Mouse (Mus musculus): Measurements from ENCODE around the gene Guf1.

Gene Guf1

GRCm38 (mm10) chr5:69556628-69557403 is at the start of gene Guf1:
Gene Guf1, plus strand, starts transcription at chr5:69556923.
- in situ Hi-C loops (cut with MboI; ENCODE audit: low pct_unique_long_range_greater_than_20kb in 1 of 2, low sequenced_read_pairs in 2 of 2, unreplicated experiment in 1 of 2): no loop called here

- in situ Hi-C loops (cut with MboI; ENCODE audit: low pct_unique_long_range_greater_than_20kb in 1 of 2, low sequenced_read_pairs in 2 of 2, unreplicated experiment in 1 of 2): loop anchor here in 1 of 2 experiments (25.0 kb wide), 1 partner anchor 170 kb away; the partner anchor contains the start of gene Kctd8
Observed at GRCm38 (mm10) chr5:69507045-69507444, 49.7 kb upstream of the Guf1 start.

GRCm38 (mm10) chr5:69511631-69512030 is 45.1 kb upstream of the Guf1 start:
- in situ Hi-C loops (cut with MboI; ENCODE audit: low pct_unique_long_range_greater_than_20kb in 1 of 2, low sequenced_read_pairs in 2 of 2, unreplicated experiment in 1 of 2): loop anchor here in 1 of 2 experiments (25.0 kb wide), 1 partner anchor 174 kb away; the partner anchor contains the start of gene Kctd8

GRCm38 (mm10) chr5:69512203-69512602 is 44.5 kb upstream of the Guf1 start:
- in situ Hi-C loops (cut with MboI; ENCODE audit: low pct_unique_long_range_greater_than_20kb in 1 of 2, low sequenced_read_pairs in 2 of 2, unreplicated experiment in 1 of 2): loop anchor here in 1 of 2 experiments (25.0 kb wide), 1 partner anchor 175 kb away; the partner anchor contains the start of gene Kctd8

GRCm38 (mm10) chr5:69520661-69521278 is 36.0 kb upstream of the Guf1 start:
- in situ Hi-C loops (cut with MboI; ENCODE audit: low pct_unique_long_range_greater_than_20kb in 1 of 2, low sequenced_read_pairs in 2 of 2, unreplicated experiment in 1 of 2): loop anchor here in 1 of 2 experiments (25.0 kb wide), 1 partner anchor 183 kb away; the partner anchor contains the start of gene Kctd8

- in situ Hi-C loops (cut with MboI; ENCODE audit: low pct_unique_long_range_greater_than_20kb in 1 of 2, low sequenced_read_pairs in 2 of 2, unreplicated experiment in 1 of 2): loop anchor here in 1 of 2 experiments (25.0 kb wide), 1 partner anchor 185 kb away; the partner anchor contains the start of gene Kctd8
Observed at GRCm38 (mm10) chr5:69522064-69522463, 34.7 kb upstream of the Guf1 start.

GRCm38 (mm10) chr5:69523944-69524343 is 32.8 kb upstream of the Guf1 start:
- in situ Hi-C loops (cut with MboI; ENCODE audit: low pct_unique_long_range_greater_than_20kb in 1 of 2, low sequenced_read_pairs in 2 of 2, unreplicated experiment in 1 of 2): loop anchor here in 1 of 2 experiments (25.0 kb wide), 1 partner anchor 187 kb away; the partner anchor contains the start of gene Kctd8

- in situ Hi-C loops (cut with MboI; ENCODE audit: low pct_unique_long_range_greater_than_20kb in 1 of 2, low sequenced_read_pairs in 2 of 2, unreplicated experiment in 1 of 2): no loop called here
Observed at GRCm38 (mm10) chr5:69541680-69542079, 15.0 kb upstream of the Guf1 start.

GRCm38 (mm10) chr5:69542489-69542888 is 14.2 kb upstream of the Guf1 start, which contains the start of gene Yipf7:
Gene Yipf7, minus strand, starts transcription at chr5:69542648.
- in situ Hi-C loops (cut with MboI; ENCODE audit: low pct_unique_long_range_greater_than_20kb in 1 of 2, low sequenced_read_pairs in 2 of 2, unreplicated experiment in 1 of 2): no loop called here

GRCm38 (mm10) chr5:69557404-69557935 is 747 bp downstream of the Guf1 start:
- in situ Hi-C loops (cut with MboI; ENCODE audit: low pct_unique_long_range_greater_than_20kb in 1 of 2, low sequenced_read_pairs in 2 of 2, unreplicated experiment in 1 of 2): no loop called here

- in situ Hi-C loops (cut with MboI; ENCODE audit: low pct_unique_long_range_greater_than_20kb in 1 of 2, low sequenced_read_pairs in 2 of 2, unreplicated experiment in 1 of 2): no loop called here
Observed at GRCm38 (mm10) chr5:69591640-69592461, 35.1 kb downstream of the Guf1 start, which contains the start of gene Gnpda2. Gene Gnpda2, minus strand, starts transcription at chr5:69592340.

- in situ Hi-C loops (cut with MboI; ENCODE audit: low pct_unique_long_range_greater_than_20kb in 1 of 2, low sequenced_read_pairs in 2 of 2, unreplicated experiment in 1 of 2): no loop called here
Observed at GRCm38 (mm10) chr5:69601027-69601426, 44.3 kb downstream of the Guf1 start.

- in situ Hi-C loops (cut with MboI; ENCODE audit: low pct_unique_long_range_greater_than_20kb in 1 of 2, low sequenced_read_pairs in 2 of 2, unreplicated experiment in 1 of 2): no loop called here
Observed at GRCm38 (mm10) chr5:69613209-69613796, 56.6 kb downstream of the Guf1 start.

- in situ Hi-C loops (cut with MboI; ENCODE audit: low pct_unique_long_range_greater_than_20kb in 1 of 2, low sequenced_read_pairs in 2 of 2, unreplicated experiment in 1 of 2): no loop called here
Observed at GRCm38 (mm10) chr5:69620899-69621298, 64.2 kb downstream of the Guf1 start.
